Mouse (Mus musculus): Measurements from ENCODE around the gene Epha3. TPM values are rescaled to one million over a fixed set of nuclear protein-coding genes. Genes with fewer than 3 reads are reported as not detected.

Gene Epha3
- polyA plus RNA-seq, 1 experiment from 2014 or later: 6.4 TPM

DNA sequence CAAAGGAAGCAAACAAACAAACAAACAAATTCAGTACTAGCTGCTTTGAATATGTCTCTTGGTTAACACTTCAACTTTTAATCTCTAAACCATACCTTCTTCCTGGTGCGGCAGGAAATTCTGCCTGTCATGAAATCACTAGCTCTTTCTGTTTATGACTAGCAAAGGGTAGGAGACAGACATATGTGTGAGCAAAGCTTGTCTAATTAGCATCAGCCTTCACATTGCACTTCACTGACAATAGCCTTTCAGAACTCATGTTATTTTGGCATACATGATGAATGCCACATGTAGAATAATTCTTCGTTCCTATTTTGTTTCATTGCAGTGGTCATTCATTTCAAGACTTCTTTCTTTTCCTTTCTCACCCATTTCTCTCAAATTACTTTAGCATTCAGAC lies 357.5 kb downstream of the Epha3 start:
- H3K9me3 ChIP-seq (ENCODE audit: control insufficient read depth, low read length): no peaks in the 10 kb centered on the region
- no peak overlapping the region for H3K4me2 ChIP-seq (replicated peaks; ENCODE audit: low read depth)
- no peaks in the 10 kb centered on the region for H3K27me3 ChIP-seq (ENCODE audit: control insufficient read depth, insufficient read depth, low read length)
- H3K36me3 ChIP-seq (ENCODE audit: control insufficient read depth, insufficient read depth, low read length): no peaks in the 10 kb centered on the region
- TF ChIP-seq EP300 (optimal IDR thresholded peaks at IDR 0.05) (no peak), CTCF (IDR thresholded peaks at IDR 0.05; ENCODE audit: low read depth) (no peak)
- H3K27ac ChIP-seq (replicated peaks): no peak overlapping the region
- H3K9ac ChIP-seq (ENCODE audit: low read length): no peak overlapping the region
- no peaks in the 10 kb centered on the region for H3K4me1 ChIP-seq (replicated peaks; ENCODE audit: control insufficient read depth, insufficient read depth)
- DNase-seq (ENCODE audit: low spot score) (no peak), ATAC-seq (ENCODE audit: low FRiP score, low TSS enrichment) (no peak)
- no peak overlapping the region for H3K4me3 ChIP-seq (ENCODE audit: low read depth, low read length)
- WGBS: 84% methylated on average over 2 of the region's 2 CpGs

- Histone ChIP-seq H3K4me2 (replicated peaks; ENCODE audit: low read depth) (no peak overlapping the region), H3K4me3 (ENCODE audit: low read depth, low read length) (no peak overlapping the region), H3K4me1 (replicated peaks; ENCODE audit: control insufficient read depth, insufficient read depth) (no peaks in the 10 kb centered on the region), H3K9me3 (ENCODE audit: control insufficient read depth, low read length) (no peaks in the 10 kb centered on the region), H3K9ac (ENCODE audit: low read length) (no peak overlapping the region), H3K27me3 (ENCODE audit: control insufficient read depth, insufficient read depth, low read length) (no peaks in the 10 kb centered on the region), H3K36me3 (ENCODE audit: control insufficient read depth, insufficient read depth, low read length) (no peaks in the 10 kb centered on the region), H3K27ac (replicated peaks) (no peak overlapping the region)
- DNase-seq (ENCODE audit: low spot score) (no peak), ATAC-seq (ENCODE audit: low FRiP score, low TSS enrichment) (no peak)
- WGBS: 79% methylated on average over 6 of the region's 6 CpGs
- TF ChIP-seq CTCF (IDR thresholded peaks at IDR 0.05; ENCODE audit: low read depth) (no peak), EP300 (optimal IDR thresholded peaks at IDR 0.05) (no peak)
Observed at GRCm38 (mm10) chr16:63501456-63501855, 362.5 kb downstream of the Epha3 start.

- WGBS: 90% methylated on average over 4 of the region's 4 CpGs
- Histone ChIP-seq H3K27ac (replicated peaks) (no peak overlapping the region), H3K9ac (ENCODE audit: low read length) (no peak overlapping the region), H3K27me3 (ENCODE audit: control insufficient read depth, insufficient read depth, low read length) (no peaks in the 10 kb centered on the region), H3K4me3 (ENCODE audit: low read depth, low read length) (no peak overlapping the region), H3K36me3 (ENCODE audit: control insufficient read depth, insufficient read depth, low read length) (no peaks in the 10 kb centered on the region), H3K4me2 (replicated peaks; ENCODE audit: low read depth) (no peak overlapping the region), H3K9me3 (ENCODE audit: control insufficient read depth, low read length) (no peaks in the 10 kb centered on the region), H3K4me1 (replicated peaks; ENCODE audit: control insufficient read depth, insufficient read depth) (no peaks in the 10 kb centered on the region)
- ATAC-seq (ENCODE audit: low FRiP score, low TSS enrichment) (no peak), DNase-seq (ENCODE audit: low spot score) (no peak)
- TF ChIP-seq CTCF (IDR thresholded peaks at IDR 0.05; ENCODE audit: low read depth): no peak
- TF ChIP-seq EP300 (optimal IDR thresholded peaks at IDR 0.05): no peak
Observed at GRCm38 (mm10) chr16:63500975-63501393, 363.0 kb downstream of the Epha3 start.

Measured in stomach, postnatal 0 days (tissue).